Mouse (Mus musculus): ENCODE results near the gene Gm7903. TPM values are rescaled to one million over a fixed set of nuclear protein-coding genes. Genes with fewer than 3 reads are reported as not detected.
"Not testable (repeated sequence)": the region's sequence is repeated elsewhere in the genome, so short reads cannot be mapped to it uniquely, and the experiment has no call there.

Gene Gm7903
- 0.06 TPM in 2 replicates for polyA plus RNA-seq (2012; rRNA removed)

- not testable (repeated sequence) for H3K27ac ChIP-seq (ENCODE audit: insufficient read depth, low read length); H3K4me1 ChIP-seq (ENCODE audit: control insufficient read depth, insufficient read depth, low read length); H3K4me3 ChIP-seq (ENCODE audit: insufficient read depth, low read length)
These were observed at the start of gene Gm7903 for GRCm38 (mm10) chrX:135433535-135433934. TSS of gene Gm7903 (plus strand) at chrX:135433835.

GRCm38 (mm10) chrX:135403578-135403977, 30.1 kb upstream of the Gm7903 start:
- not testable (repeated sequence) for H3K27ac ChIP-seq (ENCODE audit: insufficient read depth, low read length); H3K4me1 ChIP-seq (ENCODE audit: control insufficient read depth, insufficient read depth, low read length)

GRCm38 (mm10) chrX:135421203-135421602, 12.4 kb upstream of the Gm7903 start:
- H3K4me3 ChIP-seq (ENCODE audit: insufficient read depth, low read length); H3K27ac ChIP-seq (ENCODE audit: insufficient read depth, low read length); H3K4me1 ChIP-seq (ENCODE audit: control insufficient read depth, insufficient read depth, low read length): not testable (repeated sequence)

More at GRCm38 (mm10) chrX:135403578-135403977, 30.1 kb upstream of the Gm7903 start:
- H3K4me3 ChIP-seq (ENCODE audit: insufficient read depth, low read length): not testable (repeated sequence)

- not testable (repeated sequence) for H3K4me3 ChIP-seq (ENCODE audit: insufficient read depth, low read length); H3K4me1 ChIP-seq (ENCODE audit: control insufficient read depth, insufficient read depth, low read length)
These were observed 11.8 kb upstream of the Gm7903 start for GRCm38 (mm10) chrX:135421824-135422223.

GRCm38 (mm10) chrX:135422473-135422872, 11.2 kb upstream of the Gm7903 start:
- not testable (repeated sequence) for H3K4me1 ChIP-seq (ENCODE audit: control insufficient read depth, insufficient read depth, low read length); H3K4me3 ChIP-seq (ENCODE audit: insufficient read depth, low read length); H3K27ac ChIP-seq (ENCODE audit: insufficient read depth, low read length)

More at GRCm38 (mm10) chrX:135421824-135422223, 11.8 kb upstream of the Gm7903 start:
- H3K27ac ChIP-seq (ENCODE audit: insufficient read depth, low read length): not testable (repeated sequence)

GRCm38 (mm10) chrX:135464160-135464559, 30.5 kb downstream of the Gm7903 start:
- not testable (repeated sequence) for H3K4me1 ChIP-seq (ENCODE audit: control insufficient read depth, insufficient read depth, low read length); H3K4me3 ChIP-seq (ENCODE audit: insufficient read depth, low read length); H3K27ac ChIP-seq (ENCODE audit: insufficient read depth, low read length)

GRCm38 (mm10) chrX:135481902-135482301, 48.3 kb downstream of the Gm7903 start:
- H3K4me1 ChIP-seq (ENCODE audit: control insufficient read depth, insufficient read depth, low read length); H3K27ac ChIP-seq (ENCODE audit: insufficient read depth, low read length); H3K4me3 ChIP-seq (ENCODE audit: insufficient read depth, low read length): not testable (repeated sequence)

- H3K4me1 ChIP-seq (ENCODE audit: control insufficient read depth, insufficient read depth, low read length); H3K27ac ChIP-seq (ENCODE audit: insufficient read depth, low read length): not testable (repeated sequence)
These were observed 49.5 kb downstream of the Gm7903 start for GRCm38 (mm10) chrX:135483183-135483582.

More at GRCm38 (mm10) chrX:135483183-135483582, 49.5 kb downstream of the Gm7903 start:
- H3K4me3 ChIP-seq (ENCODE audit: insufficient read depth, low read length): not testable (repeated sequence)

Other genes with a start within 250 kb of the Gm7903 start
- 131 and 146 TPM in 2 replicates for gene Tceal6, start 223.1 kb upstream of the Gm7903 start, polyA plus RNA-seq (2012; rRNA removed)
- not detected in 2 replicates for gene Pramel3, start 131.5 kb upstream of the Gm7903 start, polyA plus RNA-seq (2012; rRNA removed)
- gene Gm5128, start 60.6 kb upstream of the Gm7903 start, polyA plus RNA-seq (2012; rRNA removed): not detected in 2 replicates
- 0.02 TPM in 1 of 2 replicates, not detected in the other for gene AV320801, start 60.8 kb downstream of the Gm7903 start, polyA plus RNA-seq (2012; rRNA removed)
- gene Nxf7, start 164.9 kb downstream of the Gm7903 start, polyA plus RNA-seq (2012; rRNA removed): 4.3 and 6.4 TPM in 2 replicates
- gene Prame, start 193.9 kb downstream of the Gm7903 start, polyA plus RNA-seq (2012; rRNA removed): not detected in 2 replicates